30 mouse cellular contexts compared by ENCODE assay signal in genomic region chr8:64764075-64764474, GRCm38 (mm10). TPM values are rescaled to one million over a fixed set of nuclear protein-coding genes. Genes with fewer than 3 reads are reported as not detected.
DNase-seq lines count a peak whose midpoint lies in the region; ATAC-seq and TF ChIP-seq lines count a peak whose summit lies in the region.
"Had no signal": no experiment of that assay in that cellular context is flagged by ENCODE, and none has a peak within 500 bp of the region (broad histone marks: within the 10 kb centered on the region; RNA-seq: fewer than 3 reads in every experiment).

No protein-coding gene starts in this region.

- ATAC-seq in heart, embryonic 12.5 days (ENCODE audit: insufficient number of reproducible peaks, low FRiP score) = no peak
- ATAC-seq in midbrain, embryonic 13.5 days = no peak
- ATAC-seq in hindbrain, postnatal 0 days = no peak
- ATAC-seq: forebrain, embryonic 13.5 days; hindbrain, embryonic 16.5 days; intestine, embryonic 16.5 days had no signal

- H3K4me2 ChIP-seq in heart, embryonic 12.5 days = no peak overlapping the region
- H3K4me2 ChIP-seq in midbrain, embryonic 13.5 days (replicated peaks) = no peak overlapping the region
- H3K4me2 ChIP-seq in hindbrain, postnatal 0 days (ENCODE audit: low read depth, low read length) = no peak overlapping the region
- H3K4me2 ChIP-seq: embryonic facial prominence, embryonic 15.5 days; forebrain, embryonic 13.5 days; kidney, embryonic 15.5 days; limb, embryonic 15.5 days; liver, embryonic 13.5 days; midbrain, embryonic 11.5 days; neural tube, embryonic 13.5 days had no signal

- 75% methylated on average over 9 of the region's 9 CpGs for WGBS in heart, embryonic 12.5 days
- 94% methylated on average over 9 of the region's 9 CpGs for WGBS in midbrain, embryonic 13.5 days
- WGBS in hindbrain, postnatal 0 days = 73% methylated on average over 9 of the region's 9 CpGs

- DNase-seq in heart, adult 11 months = peak; percentile 41
- peak; percentile 24 for DNase-seq in thymus, postnatal 0 days (ENCODE audit: low spot score)
- DNase-seq in thymus, postnatal 25 days = no peak
- peak; percentile 50 for DNase-seq in gonadal fat pad, adult 2 months (ENCODE audit: low read depth)
- DNase-seq in splenic B cell, adult 2 months (ENCODE audit: low read depth, low spot score) = peak; percentile 3
- DNase-seq in hindbrain, postnatal 0 days (ENCODE audit: low spot score) = no peak
- DNase-seq: adrenal gland, postnatal 36 days; cerebellum, adult 2 months; cerebellum, postnatal 14 days; gastrocnemius, postnatal 10 days; layer of hippocampus, postnatal 36 days; liver, embryonic 13.5 days; lung, adult 2 months; lung, postnatal 14 days had no signal

- no peak overlapping the region for H3K9ac ChIP-seq in heart, embryonic 12.5 days
- H3K9ac ChIP-seq in midbrain, embryonic 13.5 days (replicated peaks) = no peak overlapping the region
- H3K9ac ChIP-seq in hindbrain, postnatal 0 days (replicated peaks; ENCODE audit: low read length) = no peak overlapping the region
- H3K9ac ChIP-seq: embryonic facial prominence, embryonic 15.5 days; forebrain, embryonic 13.5 days; kidney, embryonic 15.5 days; limb, embryonic 15.5 days; liver, embryonic 13.5 days; neural tube, embryonic 13.5 days had no signal

- peaks cover 7% of the 10 kb centered on the region for H3K36me3 ChIP-seq in heart, embryonic 12.5 days
- H3K36me3 ChIP-seq in splenic B cell, adult 2 months (ENCODE audit: control insufficient read depth, insufficient read depth, low read length, poor library complexity, severe bottlenecking) = peaks cover 4% of the 10 kb centered on the region; the same call in 1 of the 2 replicates
- peaks cover 7% of the 10 kb centered on the region for H3K36me3 ChIP-seq in midbrain, embryonic 13.5 days
- H3K36me3 ChIP-seq in hindbrain, postnatal 0 days (ENCODE audit: insufficient read depth, low read length) = no peaks in the 10 kb centered on the region
- H3K36me3 ChIP-seq: embryonic facial prominence, embryonic 15.5 days; limb, embryonic 15.5 days; liver, embryonic 13.5 days had no signal

- no peak overlapping the region for H3K4me3 ChIP-seq in heart, embryonic 12.5 days
- H3K4me3 ChIP-seq in midbrain, embryonic 13.5 days (replicated peaks) = no peak overlapping the region
- H3K4me3 ChIP-seq in hindbrain, postnatal 0 days (ENCODE audit: low read length) = no peak overlapping the region
- H3K4me3 ChIP-seq: embryonic facial prominence, embryonic 10.5 days; embryonic facial prominence, embryonic 15.5 days; forebrain, embryonic 13.5 days; heart, embryonic 10.5 days; hindbrain, embryonic 10.5 days; kidney, embryonic 15.5 days; limb, embryonic 10.5 days; limb, embryonic 15.5 days; liver, embryonic 13.5 days; myocyte; neural tube, embryonic 13.5 days had no signal

- H3K27ac ChIP-seq in heart, embryonic 12.5 days (ENCODE audit: poor library complexity, severe bottlenecking) = no peak overlapping the region
- H3K27ac ChIP-seq in midbrain, embryonic 13.5 days = no peak overlapping the region
- H3K27ac ChIP-seq in hindbrain, postnatal 0 days = no peak overlapping the region
- H3K27ac ChIP-seq: embryonic facial prominence, embryonic 10.5 days; embryonic facial prominence, embryonic 15.5 days; forebrain, embryonic 13.5 days; heart, embryonic 10.5 days; hindbrain, embryonic 10.5 days; kidney, embryonic 15.5 days; limb, embryonic 10.5 days; limb, embryonic 15.5 days; liver, embryonic 13.5 days; neural tube, embryonic 13.5 days had no signal

- H3K27me3 ChIP-seq in heart, embryonic 12.5 days (replicated peaks) = no peaks in the 10 kb centered on the region
- no peaks in the 10 kb centered on the region for H3K27me3 ChIP-seq in splenic B cell, adult 2 months (ENCODE audit: control insufficient read depth, insufficient read depth, low read length, poor library complexity, severe bottlenecking)
- H3K27me3 ChIP-seq in midbrain, embryonic 13.5 days = no peaks in the 10 kb centered on the region
- no peaks in the 10 kb centered on the region for H3K27me3 ChIP-seq in hindbrain, postnatal 0 days (ENCODE audit: insufficient read depth, low read length)
- H3K27me3 ChIP-seq: embryonic facial prominence, embryonic 15.5 days; forebrain, embryonic 13.5 days; kidney, embryonic 15.5 days; limb, embryonic 15.5 days; liver, embryonic 13.5 days; neural tube, embryonic 13.5 days had no signal

- TF ChIP-seq CTCF in hindbrain, postnatal 0 days (IDR thresholded peaks at IDR 0.05; ENCODE audit: low read depth) = no peak

- H3K9me3 ChIP-seq in heart, embryonic 12.5 days (replicated peaks) = no peaks in the 10 kb centered on the region
- H3K9me3 ChIP-seq in midbrain, embryonic 13.5 days = no peaks in the 10 kb centered on the region
- H3K9me3 ChIP-seq in hindbrain, postnatal 0 days (ENCODE audit: low read length) = no peaks in the 10 kb centered on the region
- H3K9me3 ChIP-seq: embryonic facial prominence, embryonic 10.5 days; embryonic facial prominence, embryonic 15.5 days; forebrain, embryonic 13.5 days; G1E; heart, embryonic 10.5 days; hindbrain, embryonic 10.5 days; kidney, embryonic 15.5 days; limb, embryonic 10.5 days; limb, embryonic 15.5 days; liver, embryonic 13.5 days; neural tube, embryonic 13.5 days had no signal

- H3K4me1 ChIP-seq in heart, embryonic 12.5 days (replicated peaks) = no peaks in the 10 kb centered on the region
- H3K4me1 ChIP-seq in midbrain, embryonic 13.5 days (replicated peaks) = no peaks in the 10 kb centered on the region
- H3K4me1 ChIP-seq in hindbrain, postnatal 0 days (ENCODE audit: insufficient read depth, low read length) = no peaks in the 10 kb centered on the region
- H3K4me1 ChIP-seq: embryonic facial prominence, embryonic 10.5 days; embryonic facial prominence, embryonic 15.5 days; heart, embryonic 10.5 days; hindbrain, embryonic 10.5 days; kidney, embryonic 15.5 days; liver, embryonic 13.5 days had no signal

RNA-seq across cellular contexts. Expression of gene Msmo1, which starts 30.5 kb away (rescaled TPM):
- polyA plus RNA-seq in heart, embryonic 12.5 days (2016; fragmentation: Nextera tagmentation; extraction: Ambion mirVana) = 64.6 and 65.9 TPM in 2 replicates
- polyA plus RNA-seq in thymus, postnatal 0 days (2015; fragmentation: Nextera tagmentation; extraction: Ambion mirVana) = 58.5 and 62.0 TPM in 2 replicates
- polyA plus RNA-seq in gonadal fat pad, adult 2 months (2012; rRNA removed) = 36.9 and 41.2 TPM in 2 replicates
- 155 and 168 TPM in 2 replicates for polyA plus RNA-seq in midbrain, embryonic 13.5 days (2015; fragmentation: Nextera tagmentation; extraction: Ambion mirVana)
- total RNA-seq in hindbrain, postnatal 0 days (2014; rRNA removed) = 67.0 and 85.9 TPM in 2 replicates
- polyA plus RNA-seq in hindbrain, postnatal 0 days (2015; fragmentation: Nextera tagmentation; extraction: Ambion mirVana) = 113 and 125 TPM in 2 replicates

Comparison
In these comparisons a context has a peak if more than half of its experiments do, and no peak if none do; other contexts are left out.
1. DNase-seq: peak in heart, adult 11 months (single experiment), thymus, postnatal 0 days (single experiment), gonadal fat pad, adult 2 months (single experiment) and splenic B cell, adult 2 months (single experiment); none in thymus, postnatal 25 days (single experiment) and hindbrain, postnatal 0 days (single experiment).